Mouse (Mus musculus): ENCODE data around the gene Acbd4.

Gene Acbd4

DNA sequence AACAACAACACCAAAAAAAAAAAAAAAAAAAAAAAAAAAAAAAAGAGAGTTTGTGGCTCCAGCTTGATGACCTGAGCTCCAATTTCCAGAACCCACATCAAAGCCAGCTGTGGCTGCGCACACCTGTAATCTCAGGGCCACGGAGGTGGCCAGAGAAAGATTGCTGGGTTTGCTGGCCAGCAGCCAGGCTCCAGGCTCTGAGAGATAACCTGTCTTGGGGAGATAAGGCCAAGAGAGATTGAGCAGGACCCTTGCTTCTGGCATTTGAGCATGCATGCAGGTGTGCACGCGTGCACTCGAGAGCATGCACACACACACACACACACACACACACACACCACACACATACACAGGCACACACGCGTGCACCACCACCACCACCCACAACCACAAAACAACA, 8.2 kb upstream of the Acbd4 start:
- DNase-seq (ENCODE audit: low spot score), result peak; percentile 55

DNA sequence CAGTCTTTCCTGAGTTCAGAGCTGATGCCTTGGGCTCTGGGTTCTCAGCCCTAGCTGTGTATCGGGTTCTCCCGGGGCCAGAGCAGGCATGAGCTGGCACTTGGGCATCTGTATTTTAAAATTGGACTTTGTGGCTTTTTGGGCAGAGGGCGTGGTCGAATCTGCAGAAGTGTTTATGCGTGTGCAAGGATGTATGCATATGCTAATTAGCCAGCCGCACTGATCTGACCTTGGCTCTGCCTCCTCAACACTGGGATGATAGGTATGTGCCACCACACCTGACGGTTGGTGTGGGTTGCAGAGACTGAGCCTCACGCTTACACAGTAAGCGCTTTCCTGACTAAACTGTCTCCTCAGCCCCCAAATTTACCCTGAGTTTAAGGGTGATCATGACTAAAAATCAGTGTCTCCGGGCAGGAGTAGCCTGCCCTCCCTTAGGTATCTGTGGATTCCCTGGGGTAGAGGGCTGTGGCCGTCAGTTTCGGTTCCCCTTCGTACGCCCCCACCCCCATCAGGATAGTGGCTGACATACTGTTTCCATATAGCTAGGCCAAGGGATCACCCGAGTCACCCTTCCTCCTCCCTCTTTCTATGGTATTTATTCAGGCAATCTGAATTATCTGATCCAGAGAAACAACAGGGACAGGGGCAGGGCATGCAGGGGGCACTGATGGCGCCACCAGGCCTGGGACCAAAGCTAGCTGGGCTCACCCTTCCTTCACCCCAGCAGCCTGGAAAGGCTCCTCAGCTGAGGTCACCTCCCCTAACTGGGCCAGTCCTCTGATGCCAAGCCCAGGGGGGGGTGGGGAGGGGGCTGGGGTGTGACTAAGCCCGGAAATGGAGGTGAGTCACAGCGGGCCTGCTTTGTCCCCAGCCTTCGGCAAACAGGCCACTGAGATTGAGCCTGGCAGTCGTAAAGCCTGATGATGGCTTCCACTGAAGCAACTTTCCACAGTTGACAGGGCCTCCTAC, 7.3 kb upstream of the Acbd4 start:
- peak; percentile 73 for DNase-seq (ENCODE audit: low spot score)

DNA sequence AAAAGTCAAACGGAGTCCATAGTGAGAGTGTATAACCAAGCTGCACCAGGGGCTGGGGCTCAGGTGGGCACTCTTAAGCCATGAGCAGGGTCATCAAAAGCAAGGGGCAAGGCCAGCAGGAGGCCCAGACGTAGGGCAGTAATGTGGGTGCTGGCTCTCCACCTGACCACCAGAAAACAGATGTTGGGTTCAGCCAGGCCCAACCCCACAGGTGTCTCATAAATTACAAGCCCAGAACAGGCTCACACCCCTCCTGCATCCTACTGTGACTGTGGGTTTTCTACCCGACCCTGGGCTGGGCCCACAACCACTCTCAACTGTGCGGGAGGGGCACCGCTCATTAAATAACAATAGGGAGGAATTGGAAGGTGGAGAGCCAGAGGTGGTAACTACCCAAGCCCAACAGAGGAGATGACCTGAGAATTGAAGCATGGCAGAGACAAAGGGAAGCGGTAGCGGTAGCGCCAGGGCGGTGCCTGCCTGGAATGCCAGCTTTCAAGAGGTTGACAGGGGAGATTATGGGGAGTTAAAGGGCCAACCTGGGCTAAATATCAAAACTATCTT, 6.3 kb upstream of the Acbd4 start:
- DNase-seq (ENCODE audit: low spot score), result no peak

DNA sequence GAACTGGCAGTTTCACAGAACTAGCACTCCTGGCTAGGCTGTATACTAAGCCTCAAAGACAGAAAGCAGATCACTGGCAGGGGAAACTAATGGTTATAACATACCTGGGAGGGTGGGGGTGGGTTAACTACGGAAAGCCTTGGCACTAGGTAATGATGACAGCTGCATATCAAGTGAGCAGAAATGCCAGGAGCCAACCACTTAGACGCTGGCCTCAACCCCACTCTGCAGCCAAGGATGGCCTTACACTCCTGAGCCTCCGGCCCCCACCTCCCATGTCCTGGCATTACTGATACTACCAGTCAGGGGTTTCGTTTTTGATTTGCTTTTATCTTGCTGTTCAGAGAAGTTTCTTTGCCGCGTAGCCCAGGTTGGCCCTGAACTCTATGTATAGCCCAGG, 5.7 kb upstream of the Acbd4 start:
- DNase-seq (ENCODE audit: low spot score), result no peak

DNA sequence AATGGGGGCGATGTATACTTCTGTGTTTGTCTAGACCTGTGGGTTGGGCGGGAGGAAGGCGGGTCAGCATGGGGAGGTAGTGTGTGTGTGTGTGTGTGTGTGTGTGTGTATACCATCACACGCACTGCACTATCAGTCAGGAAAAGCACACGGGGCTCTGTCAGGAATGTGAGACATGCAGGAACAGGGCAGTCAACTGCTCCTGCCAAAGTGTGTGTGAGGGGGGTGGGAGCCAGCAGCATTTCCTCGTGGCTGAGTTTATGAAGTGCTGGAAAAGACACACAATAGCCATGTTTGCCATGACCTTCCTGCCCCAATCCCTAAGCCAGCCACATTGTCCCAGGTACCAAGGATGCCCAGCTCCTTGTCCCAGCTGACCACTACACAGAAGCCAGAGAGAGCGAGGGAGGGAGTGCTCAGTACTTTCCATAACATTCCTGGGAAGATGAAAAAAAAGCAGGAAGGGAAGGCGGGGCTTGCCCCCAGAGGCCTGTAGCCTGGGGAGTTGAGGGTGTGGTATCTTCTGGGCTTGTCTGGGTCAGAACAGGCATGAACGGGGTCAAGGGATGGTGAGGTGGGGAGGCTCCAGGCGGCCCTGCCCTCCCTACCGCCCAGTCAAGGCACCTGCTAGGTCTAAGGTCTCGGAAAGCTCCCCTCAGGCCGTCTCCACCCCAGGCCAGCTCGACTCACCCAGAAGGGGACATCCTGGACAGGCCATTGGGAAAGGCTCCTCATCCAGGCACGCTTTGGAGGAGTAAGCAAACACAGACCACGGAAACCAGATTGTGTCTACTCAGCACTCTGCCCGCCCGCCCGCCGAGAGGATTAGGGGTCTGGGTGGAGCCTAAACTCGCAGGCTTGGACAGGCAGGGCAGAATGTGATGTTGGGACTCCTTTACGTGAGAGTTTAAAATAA, 4.2 kb upstream of the Acbd4 start:
- DNase-seq (ENCODE audit: low spot score), result peak; percentile 55

DNA sequence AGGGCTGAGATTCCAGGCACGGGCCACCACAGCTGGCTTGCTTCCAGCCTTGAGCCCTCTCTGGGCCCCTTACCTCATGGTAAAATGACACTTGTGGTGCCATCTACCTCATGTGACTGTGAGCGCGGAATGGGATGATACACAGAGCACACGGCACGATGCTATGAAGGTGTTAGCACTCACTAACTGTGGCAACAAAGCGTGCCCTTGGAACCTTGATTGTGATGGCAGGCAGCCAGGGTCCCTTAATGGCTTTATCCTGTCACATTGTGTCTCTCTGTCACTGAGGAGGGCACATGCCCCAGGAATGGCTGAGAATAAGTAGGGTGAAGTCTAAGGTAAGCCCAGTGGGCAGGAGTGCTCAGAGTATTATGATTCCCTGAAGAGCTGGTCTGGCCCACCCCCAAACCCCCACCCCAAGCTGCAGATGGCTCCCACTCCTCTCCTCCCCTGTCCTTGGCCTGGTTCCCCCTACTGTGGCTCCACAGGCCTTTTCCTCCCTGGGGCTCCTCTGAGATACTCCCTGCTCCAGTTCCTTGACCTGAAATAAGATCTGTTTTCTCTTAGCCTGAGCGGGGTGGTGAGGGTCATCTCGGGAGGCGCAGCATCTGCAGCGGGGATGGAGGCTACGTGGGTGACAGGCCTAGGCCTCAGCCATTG, 2.8 kb upstream of the Acbd4 start:
- no peak for DNase-seq (ENCODE audit: low spot score)

DNA sequence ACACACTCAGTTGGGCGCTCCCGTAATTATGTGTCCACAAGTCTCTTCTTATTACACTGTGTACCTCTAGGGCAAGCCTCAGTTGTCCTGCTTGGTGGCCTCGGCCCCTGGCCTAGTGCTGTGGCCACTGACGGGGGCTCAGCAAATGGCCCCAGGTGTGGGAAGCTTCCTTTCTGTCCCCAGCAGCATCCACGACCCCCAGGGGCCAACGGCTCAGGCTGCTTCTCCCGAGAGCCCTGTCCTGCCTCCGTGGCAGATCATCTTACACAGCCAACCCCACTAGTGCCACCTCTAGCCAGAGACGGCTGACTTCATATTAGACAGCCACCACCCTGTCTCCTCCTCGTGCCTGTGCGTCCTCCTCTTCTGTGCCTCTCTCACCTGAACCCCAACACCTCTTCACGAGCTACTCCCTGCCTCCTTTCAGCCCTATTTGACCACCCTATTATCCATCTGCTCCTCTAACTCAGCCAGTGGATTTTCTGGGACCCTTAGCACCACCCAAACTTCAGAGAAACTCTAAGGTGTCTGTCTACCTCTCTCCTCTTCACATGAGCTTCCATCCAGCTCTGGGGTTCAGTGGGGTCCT, 2.0 kb upstream of the Acbd4 start:
- DNase-seq (ENCODE audit: low spot score), result no peak

DNA sequence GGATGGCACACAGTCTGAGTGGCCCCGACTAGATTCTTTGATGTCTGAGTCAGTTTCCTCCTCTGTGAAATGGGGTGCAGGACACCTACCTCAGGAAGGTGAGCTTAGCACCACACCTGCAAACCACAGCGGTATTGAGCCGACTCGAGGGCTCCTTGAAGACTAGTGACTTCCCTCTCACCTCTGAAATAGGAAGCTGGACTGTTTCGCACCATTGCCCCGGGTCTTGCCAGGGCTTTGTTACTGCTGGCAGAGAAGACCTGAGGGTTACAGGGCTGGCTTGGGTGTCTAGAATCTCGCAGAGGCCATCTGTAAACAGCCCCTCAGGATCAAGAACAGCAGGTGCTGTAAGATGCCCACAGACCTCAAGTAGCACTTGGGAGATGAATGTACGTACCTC, 1.1 kb upstream of the Acbd4 start:
- DNase-seq (ENCODE audit: low spot score), result no peak

DNA sequence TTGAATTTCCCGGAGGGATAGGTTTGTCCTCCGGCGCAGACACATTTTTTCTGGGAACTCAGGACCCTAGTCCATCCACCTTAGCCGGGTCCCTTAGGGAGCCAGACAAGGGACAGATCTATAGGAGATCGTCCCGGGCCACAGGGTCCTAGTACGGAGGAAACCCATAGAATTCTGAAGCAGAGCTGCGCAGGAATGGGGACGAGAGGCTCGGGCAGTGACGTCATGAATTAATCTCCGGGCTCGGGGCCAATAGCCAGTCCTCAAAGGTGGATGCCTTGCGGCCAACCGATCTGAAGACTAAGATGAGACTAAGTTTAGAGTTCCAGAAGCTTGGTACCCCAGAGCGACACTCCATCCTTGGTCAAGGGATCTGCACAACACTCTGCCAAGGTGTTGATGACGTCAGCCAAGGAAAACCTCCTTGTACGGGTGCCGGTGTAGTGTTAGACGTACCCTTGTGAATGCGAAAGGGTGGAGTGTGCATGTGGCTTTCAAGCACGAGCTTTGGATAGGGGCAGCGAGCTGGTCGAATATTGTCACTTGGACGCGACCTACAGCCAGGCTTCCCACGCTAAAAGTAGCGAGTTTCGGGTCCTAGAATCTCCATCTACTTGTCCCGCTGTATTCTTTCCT, 502 bp downstream of the Acbd4 start:
- DNase-seq (ENCODE audit: low spot score), result peak; percentile 83

DNA sequence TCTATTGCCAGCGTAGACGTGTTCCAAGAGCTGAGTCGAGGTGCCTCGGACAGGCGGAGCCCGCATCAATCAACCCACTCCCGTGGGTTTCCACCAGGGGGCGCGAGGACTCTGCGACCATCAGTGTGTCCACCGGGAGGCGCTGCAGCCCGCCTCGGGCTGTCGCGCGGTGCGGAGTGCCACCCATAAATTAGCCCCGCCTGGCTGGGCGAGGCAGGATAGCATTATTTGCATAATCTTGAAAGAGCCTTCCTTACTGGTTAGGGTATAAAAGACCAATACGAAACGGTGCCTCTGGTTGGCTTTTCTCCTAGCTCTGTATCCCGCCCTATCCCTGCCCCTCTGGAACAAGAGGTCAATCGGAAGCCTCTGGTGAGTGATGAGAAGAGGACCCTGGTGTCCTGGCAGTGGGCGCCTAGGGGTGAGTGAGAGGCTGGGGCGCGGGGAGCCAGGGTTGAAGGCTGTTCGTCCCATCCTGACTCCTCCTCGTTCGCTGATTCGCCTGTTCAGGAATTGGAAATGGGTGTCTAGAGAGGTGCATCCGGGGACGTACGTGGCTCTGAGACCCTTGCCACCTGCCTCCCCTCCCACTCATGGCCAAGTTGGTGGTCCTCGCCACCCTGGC, 1.4 kb downstream of the Acbd4 start:
- peak; percentile 97 for DNase-seq (ENCODE audit: low spot score)

DNA sequence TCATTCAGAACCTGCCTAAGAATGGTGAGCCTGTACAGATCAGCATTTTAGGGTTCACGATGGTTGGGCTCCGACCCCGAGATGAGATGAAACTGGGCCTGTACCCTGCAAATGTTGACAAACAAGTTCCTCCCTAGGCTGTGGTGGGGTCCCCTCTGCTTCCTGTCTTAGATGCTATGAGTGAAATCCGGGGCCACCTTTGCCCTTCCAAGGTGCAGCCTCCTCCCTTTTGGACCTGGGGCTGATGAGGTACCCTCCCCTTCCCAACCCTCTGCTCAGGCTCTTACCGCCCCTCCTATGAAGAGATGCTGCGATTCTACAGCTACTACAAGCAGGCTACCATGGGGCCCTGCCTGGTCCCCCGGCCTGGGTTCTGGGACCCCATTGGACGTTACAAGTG, 2.1 kb downstream of the Acbd4 start:
- no peak for DNase-seq (ENCODE audit: low spot score)

DNA sequence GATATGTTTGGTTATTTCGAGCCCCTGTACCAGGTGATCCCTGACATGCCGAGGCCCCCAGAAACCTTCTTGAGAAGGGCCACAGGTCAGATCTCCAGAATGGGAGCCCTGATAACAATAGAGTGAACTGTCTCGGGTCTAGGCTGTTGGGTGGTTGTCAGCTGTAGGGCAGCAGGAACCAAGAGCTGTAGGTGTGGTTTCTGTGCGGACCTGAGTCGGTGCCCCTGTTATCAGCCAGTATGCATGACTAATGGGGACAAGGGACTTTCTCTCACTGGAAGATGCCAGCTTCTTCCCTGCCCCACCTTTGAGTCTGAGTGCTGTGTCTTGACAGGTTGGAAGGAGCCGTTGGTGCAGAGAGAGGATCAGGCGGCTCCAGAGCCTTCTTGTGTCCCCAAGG, 3.0 kb downstream of the Acbd4 start:
- DNase-seq (ENCODE audit: low spot score), result peak; percentile 43

DNA sequence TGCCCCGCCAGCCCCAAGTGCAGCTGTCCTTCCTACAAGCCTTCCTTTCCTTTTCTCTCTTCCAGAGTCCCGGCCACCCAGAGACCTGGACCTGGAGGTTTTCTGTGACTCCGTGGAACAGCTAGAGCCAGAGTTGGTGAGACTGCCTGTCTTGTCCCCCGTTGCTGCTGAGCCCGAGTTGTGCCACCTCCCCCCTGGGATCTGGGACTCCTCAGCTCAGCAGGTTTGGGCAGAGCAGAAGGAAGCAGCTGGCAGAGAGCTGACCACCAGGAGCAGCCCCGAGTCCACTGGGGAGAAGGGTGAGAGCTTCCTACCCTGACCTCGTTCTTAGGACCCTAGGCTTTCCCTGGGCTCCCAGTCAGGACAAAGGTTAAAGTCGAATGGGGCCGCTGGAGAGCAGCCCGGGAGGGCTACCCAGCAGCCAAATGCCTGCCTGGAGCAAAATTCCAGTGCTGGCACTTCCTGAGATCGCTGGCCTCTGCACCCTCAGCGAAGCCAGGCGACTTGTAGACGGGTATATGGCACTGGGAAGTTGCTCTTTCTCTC, 3.8 kb downstream of the Acbd4 start:
- DNase-seq (ENCODE audit: low spot score), result no peak

DNA sequence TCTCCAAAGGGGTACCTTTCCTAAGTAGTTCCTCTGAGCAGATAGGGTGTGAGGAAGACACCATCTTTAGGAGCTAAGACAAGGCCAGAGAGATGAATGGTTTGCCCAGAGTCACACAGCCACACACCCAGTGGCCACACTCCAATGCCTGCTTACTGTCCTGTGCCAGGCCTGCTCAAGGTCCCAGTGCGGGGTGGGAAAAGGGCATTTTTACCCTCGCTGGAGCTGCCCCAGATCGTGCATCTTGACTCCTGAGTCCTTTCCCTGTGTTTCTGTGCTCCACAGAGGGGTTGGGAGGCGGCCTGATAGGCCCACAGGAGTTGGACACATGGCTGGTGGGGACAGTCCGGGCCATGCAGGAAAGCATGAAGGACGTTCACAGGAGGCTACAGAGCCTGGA, 4.3 kb downstream of the Acbd4 start:
- no peak for DNase-seq (ENCODE audit: low spot score)

DNA sequence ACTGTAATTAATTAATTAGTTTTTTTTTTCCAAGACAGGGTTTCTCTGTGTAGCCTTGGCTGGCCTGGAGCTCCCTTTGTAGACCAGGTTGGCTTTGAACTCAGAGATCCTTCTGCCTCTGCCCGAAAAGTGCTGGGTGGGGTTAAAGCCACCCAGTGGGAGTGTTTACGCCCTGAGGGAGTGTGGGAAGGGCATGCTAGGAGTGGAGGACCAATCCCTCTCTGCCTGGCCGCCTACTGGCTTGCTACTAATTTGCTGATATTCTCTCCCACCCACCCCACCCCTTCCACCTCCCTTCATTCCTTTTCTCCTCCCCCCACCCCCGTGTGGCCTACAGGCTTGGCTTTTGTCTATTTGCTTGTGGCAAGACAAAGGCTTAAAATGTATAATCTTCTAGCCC, 4.9 kb downstream of the Acbd4 start:
- DNase-seq (ENCODE audit: low spot score), result no peak

DNA sequence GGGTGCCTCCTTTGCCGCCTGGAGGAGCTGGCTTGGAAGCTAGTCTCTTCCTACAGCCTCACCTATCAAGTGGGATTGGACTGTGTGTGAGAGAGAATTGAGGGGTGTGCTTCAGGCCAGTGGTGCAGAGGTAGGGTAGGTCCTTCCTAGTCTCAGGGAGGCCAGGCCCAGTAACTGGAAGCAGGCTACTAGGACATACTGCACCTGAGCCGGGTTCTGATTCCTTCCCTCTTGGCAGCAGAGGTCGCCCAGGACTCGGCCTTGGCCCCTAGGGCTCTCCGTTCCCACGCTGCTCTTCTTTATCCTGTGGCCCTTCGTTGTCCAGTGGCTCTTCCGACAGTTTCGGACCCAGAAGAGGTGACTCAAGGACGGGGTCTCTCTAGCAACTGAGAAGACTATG, 9.8 kb downstream of the Acbd4 start:
- DNase-seq (ENCODE audit: low spot score), result no peak

DNA sequence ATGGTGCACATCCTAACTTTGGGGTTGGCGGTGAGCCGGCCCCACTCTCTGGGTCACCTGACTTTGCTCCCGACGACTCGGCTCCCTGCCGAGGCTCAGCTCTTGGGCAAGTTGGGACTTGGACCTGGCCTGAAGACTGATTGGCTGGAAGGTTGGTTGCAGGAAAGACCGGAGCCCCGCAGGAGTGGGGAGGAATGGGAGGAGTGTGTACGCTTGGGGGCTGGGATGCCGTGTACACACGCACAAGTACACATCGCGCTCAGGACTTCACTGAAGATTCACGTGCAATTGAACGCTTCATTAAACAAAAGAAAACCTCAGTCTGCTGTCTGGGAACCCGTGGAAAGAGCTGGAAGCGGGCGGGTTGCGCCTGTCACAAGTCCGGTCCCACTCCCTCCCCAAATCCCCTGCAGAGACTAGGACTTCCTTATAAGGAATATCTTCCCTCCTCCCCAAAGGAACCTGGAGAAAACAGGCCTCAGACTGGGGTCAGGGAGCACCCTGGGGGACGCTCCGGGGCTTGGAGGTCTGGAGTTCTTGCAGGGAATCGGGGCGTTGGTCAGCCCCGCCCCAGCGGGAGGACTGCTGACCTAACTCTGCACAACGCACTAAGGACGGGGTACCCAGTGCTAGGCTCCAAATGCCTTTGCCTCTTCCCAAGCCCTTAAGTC, 10.5 kb downstream of the Acbd4 start:
- DNase-seq (ENCODE audit: low spot score), result peak; percentile 92

DNA sequence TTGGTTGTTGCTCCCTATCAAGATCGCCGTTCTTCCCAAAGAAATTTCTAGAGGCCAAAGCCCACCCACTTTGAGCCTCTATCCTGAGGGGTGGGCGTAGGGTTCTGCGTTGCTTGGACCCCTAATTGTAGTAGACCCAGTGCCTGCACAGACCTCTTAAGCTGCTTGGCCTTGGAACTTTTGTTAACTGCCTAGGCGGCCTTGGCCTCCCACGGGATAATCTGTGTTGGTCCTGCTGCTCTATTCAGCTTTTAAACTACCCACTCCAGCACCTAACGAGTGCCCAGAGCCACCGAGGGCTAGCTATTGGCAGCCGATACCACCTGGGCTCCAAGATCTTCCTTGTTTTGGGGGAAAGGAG, 11.1 kb downstream of the Acbd4 start:
- no peak for DNase-seq (ENCODE audit: low spot score)

DNA sequence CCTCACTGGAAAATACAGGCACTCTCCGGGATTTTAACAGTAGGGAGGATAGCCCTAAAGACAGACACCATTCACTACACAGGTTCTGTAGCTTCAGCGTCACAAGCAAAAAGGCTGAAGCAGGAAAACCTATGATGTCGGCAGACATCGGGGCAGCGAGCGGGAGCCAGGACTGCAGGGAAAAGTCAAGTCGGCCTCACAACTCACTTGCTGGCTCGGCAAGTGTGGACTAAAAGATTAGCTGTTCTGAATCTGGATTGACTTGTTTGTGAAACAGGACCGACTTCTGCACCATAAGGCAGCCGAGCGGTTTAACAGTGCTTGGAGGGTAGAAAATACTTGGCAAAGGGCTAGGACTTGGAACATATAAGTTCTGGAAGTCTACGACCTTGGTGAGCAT, 11.5 kb downstream of the Acbd4 start:
- DNase-seq (ENCODE audit: low spot score), result peak; percentile 40

DNA sequence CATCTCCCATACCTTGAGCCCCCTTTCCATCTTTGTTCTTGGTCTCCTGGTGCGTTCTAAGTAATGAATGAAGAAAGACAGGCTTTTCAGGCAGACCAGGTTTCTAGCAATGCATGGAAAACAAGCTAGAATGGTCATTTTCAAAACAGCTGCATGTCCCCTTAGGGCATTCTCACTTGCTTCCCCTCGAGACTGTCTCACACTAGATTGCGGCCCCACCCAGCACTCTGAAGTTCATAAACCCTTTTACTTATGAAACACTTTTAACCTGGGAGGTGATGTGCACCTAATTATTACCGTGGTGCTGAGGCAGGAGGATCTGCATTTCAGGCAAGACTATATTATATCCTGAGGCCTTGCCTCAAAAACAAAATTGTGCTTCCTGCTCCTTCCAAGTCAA, 12.3 kb downstream of the Acbd4 start:
- DNase-seq (ENCODE audit: low spot score), result peak; percentile 12
